Mouse (Mus musculus) mouse embryonic stem cell (cell line): ENCODE data around the gene Sh3pxd2a.

Source experiments
- in situ Hi-C, 2 experiments: fragments of 300-500 bp; cut with MboI; formaldehyde crosslinking; loops; 1 replicate in 1 of 2; 3 replicates in 1 of 2; pipeline ENCODE4 v1.14.3; 2019 to 2020; ENCODE audit warnings: low sequenced_read_pairs in 2 of 2, low pct_unique_long_range_greater_than_20kb in 1 of 2, mixed read lengths in 1 of 2; ENCODE audit not compliant: unreplicated experiment in 1 of 2

Gene Sh3pxd2a

GRCm38 (mm10) chr19:47253053-47253628 lies 211.1 kb downstream of the Sh3pxd2a start:
- in situ Hi-C loops: loop anchor here in 1 of 2 experiments (25.0 kb wide), 1 partner anchor 234 kb away; no protein-coding TSS in a partner anchor

- in situ Hi-C loops: loop anchor here in 1 of 2 experiments (25.0 kb wide), 1 partner anchor 236 kb away; no protein-coding TSS in a partner anchor
Measured at GRCm38 (mm10) chr19:47250931-47251330, 213.3 kb downstream of the Sh3pxd2a start.

GRCm38 (mm10) chr19:47248906-47249568 lies 215.2 kb downstream of the Sh3pxd2a start:
- in situ Hi-C loops: no loop called here

- in situ Hi-C loops: no loop called here
Measured at GRCm38 (mm10) chr19:47248296-47248695, 215.9 kb downstream of the Sh3pxd2a start.

GRCm38 (mm10) chr19:47247791-47248190 lies 216.4 kb downstream of the Sh3pxd2a start:
- in situ Hi-C loops: no loop called here

- in situ Hi-C loops: no loop called here
Measured at GRCm38 (mm10) chr19:47245512-47245911, 218.7 kb downstream of the Sh3pxd2a start.

- in situ Hi-C loops: no loop called here
Measured at GRCm38 (mm10) chr19:47242227-47242626, 222.0 kb downstream of the Sh3pxd2a start.

GRCm38 (mm10) chr19:47240957-47241356 lies 223.2 kb downstream of the Sh3pxd2a start:
- in situ Hi-C loops: no loop called here

GRCm38 (mm10) chr19:47240076-47240475 lies 224.1 kb downstream of the Sh3pxd2a start:
- in situ Hi-C loops: no loop called here

GRCm38 (mm10) chr19:47233087-47233486 lies 231.1 kb downstream of the Sh3pxd2a start:
- in situ Hi-C loops: no loop called here

GRCm38 (mm10) chr19:47232077-47232865 lies 231.9 kb downstream of the Sh3pxd2a start:
- in situ Hi-C loops: no loop called here

- in situ Hi-C loops: no loop called here
Measured at GRCm38 (mm10) chr19:47231389-47231788, 232.8 kb downstream of the Sh3pxd2a start.

- in situ Hi-C loops: no loop called here
Measured at GRCm38 (mm10) chr19:47230682-47231081, 233.5 kb downstream of the Sh3pxd2a start.

GRCm38 (mm10) chr19:47230082-47230481 lies 234.1 kb downstream of the Sh3pxd2a start:
- in situ Hi-C loops: no loop called here

- in situ Hi-C loops: no loop called here
Measured at GRCm38 (mm10) chr19:47229461-47229860, 234.7 kb downstream of the Sh3pxd2a start.

- in situ Hi-C loops: no loop called here
Measured at GRCm38 (mm10) chr19:47228725-47229252, 235.4 kb downstream of the Sh3pxd2a start.

- in situ Hi-C loops: no loop called here
Measured at GRCm38 (mm10) chr19:47225791-47226190, 238.4 kb downstream of the Sh3pxd2a start.

- in situ Hi-C loops: no loop called here
Measured at GRCm38 (mm10) chr19:47224743-47225142, 239.5 kb downstream of the Sh3pxd2a start.
